Mouse (Mus musculus) urinary bladder, postnatal 4 days (tissue): ENCODE measurements around the gene Hoxc4.

Source experiments
- DNase-seq, 2 experiments: peaks; one replicate each; pipeline ENCODE4 v3.0.0; 2021 to 2022; ENCODE audit warnings: low spot score in 2 of 2

The Hoxc4 gene

GRCm38 (mm10) chr15:103018636-103019035 lies at the start of gene Hoxc4:
Hoxc4 (plus strand) TSS chr15:103018934.
- DNase-seq: no peak

GRCm38 (mm10) chr15:102969296-102969695 lies 49.4 kb upstream of the Hoxc4 start:
- no peak for DNase-seq

- DNase-seq: no peak
Measured at GRCm38 (mm10) chr15:102970740-102971139, 48.0 kb upstream of the Hoxc4 start.

- DNase-seq: no peak
Measured at GRCm38 (mm10) chr15:102972254-102972653, 46.5 kb upstream of the Hoxc4 start.

GRCm38 (mm10) chr15:102972753-102973152 lies 46.0 kb upstream of the Hoxc4 start:
- DNase-seq: no peak

GRCm38 (mm10) chr15:102975034-102975433 lies 43.7 kb upstream of the Hoxc4 start:
- no peak for DNase-seq

DNA sequence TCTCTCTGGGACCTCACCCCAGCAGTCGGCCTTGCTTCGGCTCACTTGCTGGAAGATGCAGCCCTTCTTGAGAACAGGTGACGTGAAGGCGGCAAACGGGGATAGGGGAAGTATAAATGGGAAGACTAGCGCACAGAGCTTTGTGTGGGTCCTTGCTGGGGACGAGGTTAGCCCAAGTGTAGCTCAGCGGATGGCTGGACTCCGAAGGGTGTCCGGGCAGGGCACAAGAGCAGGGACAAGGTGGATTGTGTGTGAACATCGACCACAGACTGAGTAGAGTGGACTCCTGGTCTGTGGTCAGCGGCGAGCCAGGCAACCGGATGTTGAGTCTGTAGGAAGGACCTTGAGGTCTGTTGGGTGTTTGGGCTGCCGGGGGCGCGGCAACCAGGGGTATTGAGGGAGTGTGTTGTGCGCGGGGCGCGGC lies 43.0 kb upstream of the Hoxc4 start:
- no peak for DNase-seq

GRCm38 (mm10) chr15:102976171-102976570 lies 42.6 kb upstream of the Hoxc4 start, which contains the start of gene Hoxc9:
Hoxc9 (plus strand) TSS chr15:102976439.
- no peak for DNase-seq

DNA sequence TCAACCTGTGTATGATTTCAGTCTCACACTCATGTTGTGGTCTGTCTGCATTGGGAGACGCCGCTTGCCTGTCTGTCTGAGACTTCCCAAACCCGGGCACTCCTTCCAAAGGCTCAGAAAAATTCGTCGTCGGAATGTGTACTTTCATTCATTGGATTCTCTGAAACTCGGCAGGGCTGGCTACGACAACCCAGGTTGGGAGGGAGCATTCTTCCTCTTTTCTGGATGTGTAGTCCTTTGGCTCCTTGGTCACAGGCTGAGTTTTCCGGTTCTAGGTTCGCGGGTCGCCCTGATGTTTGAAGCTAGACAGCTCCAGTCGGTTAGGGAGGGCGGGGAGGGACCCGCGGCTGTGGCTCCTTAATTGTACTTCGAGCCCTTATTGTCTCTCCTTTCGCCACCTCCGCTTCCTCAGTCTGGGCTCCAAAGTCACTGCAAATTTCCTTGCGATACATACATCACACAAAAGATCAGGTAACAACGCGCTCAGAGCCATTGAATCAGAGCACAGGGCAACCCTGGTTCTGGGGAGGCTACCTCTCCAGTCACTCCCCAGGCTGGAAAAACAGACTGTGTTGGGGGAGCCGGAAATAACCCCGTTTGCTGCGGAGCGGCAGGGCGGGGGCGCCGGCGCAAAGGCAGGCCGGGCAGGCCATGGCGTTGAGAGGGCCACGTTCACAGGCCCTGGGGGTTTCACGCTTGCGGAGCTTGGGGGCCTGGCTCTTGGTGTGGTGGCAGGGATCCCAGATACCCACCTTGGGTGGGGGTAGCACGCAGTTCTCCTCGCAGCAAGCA lies 41.9 kb upstream of the Hoxc4 start:
- no peak for DNase-seq

GRCm38 (mm10) chr15:102977423-102977974 lies 41.2 kb upstream of the Hoxc4 start:
- DNase-seq: no peak

- DNase-seq: no peak
Measured at GRCm38 (mm10) chr15:102978615-102979515, 39.9 kb upstream of the Hoxc4 start.

GRCm38 (mm10) chr15:102979936-102980335 lies 38.8 kb upstream of the Hoxc4 start:
- no peak for DNase-seq

GRCm38 (mm10) chr15:102980352-102980751 lies 38.4 kb upstream of the Hoxc4 start:
- DNase-seq: no peak

- DNase-seq: no peak
Measured at GRCm38 (mm10) chr15:102980912-102981311, 37.8 kb upstream of the Hoxc4 start.

- DNase-seq: no peak
Measured at GRCm38 (mm10) chr15:102981379-102982288, 37.1 kb upstream of the Hoxc4 start.

DNA sequence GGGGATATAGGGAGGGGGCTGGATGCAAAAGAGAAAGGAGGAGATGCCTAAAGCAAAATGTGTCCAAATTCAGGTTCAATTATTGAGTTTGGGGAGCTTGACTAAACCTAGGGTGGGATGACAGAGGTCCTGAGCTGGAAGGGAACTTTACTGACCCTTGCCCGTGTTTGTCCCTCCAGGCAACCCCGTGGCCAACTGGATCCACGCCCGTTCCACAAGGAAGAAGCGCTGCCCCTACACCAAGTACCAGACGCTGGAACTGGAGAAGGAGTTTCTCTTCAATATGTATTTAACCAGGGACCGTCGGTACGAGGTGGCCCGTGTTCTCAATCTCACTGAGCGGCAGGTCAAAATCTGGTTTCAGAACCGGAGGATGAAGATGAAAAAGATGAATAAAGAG lies 35.0 kb upstream of the Hoxc4 start:
- no peak for DNase-seq

DNA sequence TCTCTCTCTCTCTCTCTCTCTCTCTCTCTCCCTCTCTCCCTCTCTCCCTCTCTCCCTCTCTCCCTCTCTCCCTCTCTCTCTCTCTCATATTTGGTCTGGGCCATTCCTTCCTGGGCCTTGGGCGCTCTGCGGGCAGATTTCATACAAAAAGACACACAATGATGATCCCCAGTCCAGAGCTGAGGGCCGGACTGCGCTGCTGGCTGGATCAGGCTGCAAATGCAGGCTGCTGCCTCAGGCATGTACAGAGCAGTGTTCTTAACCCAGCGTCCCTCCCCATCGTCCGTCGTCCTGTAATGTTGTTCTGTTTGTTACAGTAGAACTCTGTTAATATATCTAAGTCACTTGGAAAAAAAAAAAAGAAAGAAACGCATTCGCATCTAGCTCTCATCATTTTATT lies 34.2 kb upstream of the Hoxc4 start:
- no peak for DNase-seq

DNA sequence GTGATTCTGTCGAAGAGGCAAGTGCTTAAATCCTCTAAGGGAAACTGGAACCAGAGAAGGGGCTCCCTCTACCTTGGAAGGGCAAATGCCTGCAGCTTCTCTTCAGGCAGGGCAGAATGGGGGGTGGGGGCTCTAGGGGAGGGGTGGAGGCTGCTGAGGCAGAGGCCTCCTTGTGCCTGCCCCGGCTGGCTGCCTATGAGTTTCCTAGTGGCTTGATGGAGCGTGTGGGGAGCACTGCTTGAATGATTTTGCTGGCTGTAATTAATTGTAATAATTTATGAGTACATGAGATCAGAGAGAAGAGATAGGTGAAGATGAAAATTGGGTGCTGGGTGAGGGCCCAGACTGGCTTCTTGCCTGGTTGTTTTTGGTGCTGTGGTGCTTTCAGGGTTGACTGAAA lies 33.8 kb upstream of the Hoxc4 start:
- no peak for DNase-seq

DNA sequence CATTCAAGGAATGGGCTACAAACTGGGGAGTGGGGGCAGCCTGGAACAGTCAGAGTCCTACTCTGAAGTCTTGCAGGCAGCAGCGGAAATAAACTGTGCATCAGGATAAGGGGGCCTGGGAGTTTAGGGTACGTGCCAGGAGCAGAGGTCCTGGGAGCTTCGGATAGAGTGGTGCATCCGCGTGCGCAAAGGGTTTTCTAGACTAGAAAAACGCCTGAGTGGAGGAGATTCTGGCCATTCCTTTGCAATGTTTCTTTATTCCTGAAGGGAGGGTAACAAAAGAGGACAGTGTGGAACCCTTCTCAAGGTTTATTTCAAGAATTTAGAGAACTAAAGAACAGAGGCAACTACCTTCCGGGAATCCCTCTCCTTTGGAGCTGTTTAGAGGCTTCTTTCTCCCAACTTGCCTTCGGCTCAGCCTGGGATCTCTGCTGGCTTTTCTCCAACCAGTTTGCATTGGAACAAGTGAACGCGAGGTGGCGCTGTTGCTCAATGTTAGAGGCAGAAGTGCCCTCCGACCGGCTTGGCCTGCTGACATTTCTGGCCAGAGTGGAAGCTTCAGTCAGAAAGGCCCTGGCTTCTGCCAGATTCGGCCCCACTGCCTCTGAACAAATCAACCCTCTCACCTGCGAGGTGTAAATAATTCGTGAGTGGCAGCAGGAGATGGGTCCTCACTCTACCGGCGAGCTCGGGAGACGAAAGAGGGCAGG lies 31.5 kb upstream of the Hoxc4 start:
- DNase-seq: peak; percentile 82 to 95

DNA sequence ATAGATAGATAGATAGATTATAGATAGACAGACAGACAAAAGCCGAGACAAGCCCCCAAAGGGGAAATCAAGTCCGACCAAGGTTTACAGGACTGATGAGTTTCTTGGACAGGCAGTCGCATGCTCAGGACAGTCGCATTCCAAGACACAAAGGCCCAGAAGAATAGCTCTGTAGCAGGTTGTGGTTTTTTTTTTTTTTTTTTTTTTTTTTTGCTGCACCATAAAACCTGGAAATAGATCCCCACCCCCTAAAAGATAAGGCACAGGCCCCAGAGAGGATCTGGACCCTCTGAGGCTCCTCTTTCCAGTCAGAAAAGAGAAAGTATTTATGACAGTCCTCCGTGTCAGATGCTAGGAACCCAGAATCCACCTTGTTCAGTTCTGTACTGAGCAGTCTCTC lies 30.7 kb upstream of the Hoxc4 start:
- DNase-seq: no peak
